Mouse (Mus musculus): ENCODE measurements around the gene Pycr1.

Gene Pycr1

DNA sequence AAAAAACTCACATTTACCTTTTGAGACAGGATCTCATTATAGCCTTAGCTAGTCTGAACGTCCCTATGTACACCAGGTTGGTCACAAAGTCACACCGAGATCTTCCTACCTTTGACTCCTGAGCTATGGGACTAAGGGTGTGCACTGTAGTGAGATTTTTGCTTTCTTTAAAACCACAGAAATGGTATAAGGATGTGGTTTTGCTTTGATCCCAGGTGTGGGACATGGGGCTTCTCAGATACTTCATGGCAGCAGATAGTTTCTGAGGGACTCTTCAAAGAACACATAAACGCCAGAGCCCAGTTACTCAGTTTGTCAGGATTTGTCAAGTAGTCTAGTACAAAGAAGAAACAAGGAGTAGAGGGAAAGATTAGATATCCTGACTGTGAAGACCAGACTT is 42.9 kb downstream of the Pycr1 start:
- no peak for DNase-seq

DNA sequence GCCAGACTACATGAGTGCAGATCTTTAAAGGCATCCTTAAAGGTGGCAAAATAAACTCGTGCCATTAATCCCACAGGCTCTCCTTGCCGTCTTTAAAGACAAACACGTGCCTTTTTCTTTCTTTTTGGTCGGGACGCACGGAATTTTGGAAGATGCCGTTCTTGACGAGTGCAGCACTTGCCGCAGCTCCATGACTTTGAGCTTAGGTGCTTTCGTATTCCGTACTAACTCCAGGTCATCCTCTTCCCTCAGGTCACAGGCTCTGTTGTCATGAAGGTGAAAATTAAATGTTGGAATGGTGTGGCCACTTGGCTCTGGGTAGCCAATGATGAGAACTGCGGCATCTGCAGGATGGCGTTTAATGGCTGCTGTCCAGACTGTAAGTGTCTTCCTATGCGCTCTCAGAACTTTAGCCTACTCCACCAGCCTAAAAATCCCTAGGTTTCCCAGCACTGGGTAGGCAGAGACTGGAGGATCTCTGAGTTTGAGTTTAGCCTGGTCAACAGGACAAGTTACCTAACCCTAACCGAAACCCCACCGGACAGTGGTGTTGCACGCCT is 44.5 kb downstream of the Pycr1 start:
- DNase-seq: no peak

DNA sequence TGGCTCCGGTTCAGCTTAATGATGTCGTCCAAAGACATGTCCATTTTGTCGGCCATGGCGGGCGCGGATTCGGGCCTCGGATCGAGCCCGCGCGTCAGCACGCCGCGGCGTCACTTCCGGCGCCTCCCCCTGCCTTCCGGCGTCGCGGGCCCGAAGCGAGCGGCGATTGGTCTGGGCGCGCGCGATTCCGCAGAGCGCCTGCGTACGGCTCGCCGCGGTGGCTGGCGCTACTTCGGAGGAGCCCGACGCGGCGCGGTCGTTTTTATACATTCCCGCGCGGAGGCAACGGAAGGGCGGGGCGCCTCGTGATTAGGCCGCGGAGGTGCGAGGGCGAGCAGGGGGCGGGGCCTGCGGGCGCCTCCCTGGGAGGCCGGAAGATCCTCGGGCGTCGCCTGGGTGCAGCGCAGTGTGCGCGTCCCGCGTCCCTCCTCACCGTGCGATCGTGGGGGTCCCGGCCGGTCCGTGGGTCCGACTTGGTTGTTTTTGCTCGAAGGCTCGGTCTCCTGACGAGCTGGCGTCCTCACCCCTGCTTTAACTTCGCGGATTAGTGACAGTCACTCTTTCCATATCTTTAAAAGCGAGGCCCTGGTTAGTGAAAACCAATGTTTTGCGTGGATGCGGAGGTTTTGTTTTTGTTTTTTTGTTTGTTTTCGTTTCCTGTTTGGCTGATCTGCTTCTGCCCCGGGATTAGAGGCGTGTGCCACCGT is 45.1 kb downstream of the Pycr1 start, which contains the start of the genes Alyref and Anapc11:
Alyref (minus strand) TSS at position 83 of the 707 bp plus-strand sequence.
Anapc11 (plus strand) TSS at position 139 of the 707 bp plus-strand sequence.
- peak; percentile 94 for DNase-seq

GRCm38 (mm10) chr11:120597240-120598235 is 46.0 kb downstream of the Pycr1 start:
- no peak for DNase-seq

- DNase-seq: no peak
Observed at GRCm38 (mm10) chr11:120588531-120588930, 55.0 kb downstream of the Pycr1 start.

Data from layer of hippocampus, adult 9-11 months (tissue).